Mouse (Mus musculus) heart, adult 11 months (tissue): ENCODE results near the gene Gm8890.
"Not testable (repeated sequence)": the region's sequence is repeated elsewhere in the genome, so short reads cannot be mapped to it uniquely, and the experiment has no call there.

Experiments
- DNase-seq: peaks from one replicate; pipeline ENCODE4 v3.0.0; 2022

Gm8890 gene

GRCm38 (mm10) chr5:11255733-11256132 lies at the start of gene Gm8890:
Gene Gm8890, plus strand, starts transcription at chr5:11256033.
- not testable (repeated sequence) for DNase-seq

DNA sequence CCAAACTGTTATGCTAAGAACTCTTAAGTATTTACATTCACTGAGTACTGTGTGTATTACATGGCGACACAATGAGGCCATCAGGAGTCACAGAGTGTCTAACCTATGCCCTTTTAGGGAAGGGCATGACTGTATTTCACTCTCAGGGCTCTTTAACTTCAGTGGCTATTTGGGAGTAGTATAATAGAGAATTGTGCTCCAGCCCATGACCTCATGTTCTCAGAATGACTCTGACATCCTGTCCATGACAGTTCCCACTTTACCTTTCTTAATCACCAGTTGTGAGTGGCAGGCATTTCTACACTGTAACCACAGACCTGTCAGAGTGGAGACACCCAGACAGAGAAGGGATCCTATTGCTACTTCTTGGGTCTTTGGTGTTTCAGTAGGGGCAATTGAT lies 388 bp downstream of the Gm8890 start:
- DNase-seq, result not testable (repeated sequence)
